Mouse (Mus musculus) small intestine, adult 2 months (tissue): Measurements from ENCODE around the gene Anks3. TPM values are rescaled to one million over a fixed set of nuclear protein-coding genes. Genes with fewer than 3 reads are reported as not detected.
A peak's percentile ranks its signal among the peaks of the same experiment; 100 is the strongest.

ENCODE experiments used
- H3K27ac ChIP-seq: fragments of 200-500 bp; 2 replicates; pipeline ENCODE4 v1.5.1; 2012; ENCODE audit warnings: low read depth, low read length, control low read depth, inconsistent platforms; ENCODE audit not compliant: insufficient read depth
- H3K27me3 ChIP-seq: fragments of 200-500 bp; 2 replicates; pipeline ENCODE4 v1.6.1; 2012; ENCODE audit warnings: mild to moderate bottlenecking, moderate library complexity, low read length, inconsistent platforms; ENCODE audit not compliant: control insufficient read depth, insufficient read depth
- H3K36me3 ChIP-seq: fragments of 200-500 bp; 2 replicates; pipeline ENCODE4 v1.6.1; 2012; ENCODE audit warnings: mild to moderate bottlenecking, low read length, control low read depth, inconsistent platforms; ENCODE audit not compliant: control insufficient read depth, insufficient read depth
- H3K4me1 ChIP-seq: fragments of 200-500 bp; 2 replicates; pipeline ENCODE4 v1.6.1; 2012; ENCODE audit warnings: low read length, inconsistent platforms, mixed read lengths; ENCODE audit not compliant: control insufficient read depth, insufficient read depth, insufficient read length
- H3K4me3 ChIP-seq: fragments of 200-500 bp; 2 replicates; pipeline ENCODE4 v1.5.1; 2012; ENCODE audit warnings: low read depth, mild to moderate bottlenecking, control low read depth, inconsistent platforms, low read length, moderate library complexity
- CTCF ChIP-seq: fragments of 200-500 bp; IDR thresholded peaks from 2 replicates; pipeline ENCODE4 v1.5.1; 2012; ENCODE audit warnings: low read depth, mild to moderate bottlenecking, control low read depth, inconsistent platforms, low read length, moderate library complexity, mixed read lengths; ENCODE audit not compliant: insufficient replicate concordance, insufficient read length; ENCODE audit errors: extremely low read depth
- POLR2A ChIP-seq: fragments of 200-500 bp; IDR thresholded peaks from 2 replicates; pipeline ENCODE4 v1.6.1; 2012; ENCODE audit warnings: low read depth, mild to moderate bottlenecking, control low read depth, inconsistent platforms, low read length, moderate library complexity
- WGBS: fragments of 180-500 bp; shearing (Covaris S2); methylation state at CpG from one replicate; pipeline ENCODE4 v1.1.7; 2018; 5-methylcytosine and 5-hydroxymethylcytosine counted together
- polyA plus RNA-seq: library from polyadenylated mRNA; depleted of rRNA; stranded (reverse); fragments of >200 nt; gene quantifications from 2 replicates; pipeline ENCODE4 v1.2.3, GENCODE M21; 2012

Anks3 gene
- polyA plus RNA-seq, 1 experiment: 34.8 TPM

DNA sequence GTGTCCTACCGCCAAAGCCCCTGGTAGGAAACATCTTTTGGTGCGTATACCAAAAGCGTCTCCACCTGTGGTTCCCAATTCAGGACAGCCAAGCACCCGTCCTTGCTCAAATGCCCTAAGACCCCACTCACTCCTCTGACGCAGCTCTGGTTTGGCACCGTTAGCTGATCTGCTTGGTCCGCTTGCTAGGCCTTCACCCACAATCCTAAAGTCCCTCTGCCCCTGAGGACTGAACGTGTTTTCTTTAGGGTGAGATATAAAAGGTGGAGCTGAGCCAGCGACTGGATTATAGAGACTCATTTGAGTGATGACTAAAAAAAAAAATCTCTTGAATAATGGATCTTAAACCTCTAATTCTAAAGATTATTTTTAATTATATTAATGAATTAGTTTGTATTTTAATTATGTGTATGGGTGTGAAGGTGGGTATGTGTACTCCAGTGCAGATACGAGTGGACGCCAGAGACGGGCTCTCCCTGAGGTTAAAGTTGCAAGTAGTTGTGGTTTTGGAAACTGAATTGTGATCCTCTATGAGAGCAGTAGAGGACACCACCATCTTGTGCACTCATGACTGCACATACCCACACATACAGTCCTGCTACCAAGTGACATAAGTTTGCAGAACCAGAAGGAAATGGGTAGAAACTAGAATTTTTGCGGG is 856 bp upstream of the Anks3 start:
- TF ChIP-seq POLR2A (no peak), CTCF (no peak)
- Histone ChIP-seq H3K4me1 (peaks cover 13% of the 10 kb centered on the region; the same call in 1 of the 2 replicates), H3K27me3 (no peaks in the 10 kb centered on the region), H3K36me3 (no peaks in the 10 kb centered on the region; the same call in 1 of the 2 replicates), H3K4me3 (peak overlapping the region; percentile 72), H3K27ac (no peak overlapping the region)
- 11% methylated on average over 13 of the region's 13 CpGs for WGBS

DNA sequence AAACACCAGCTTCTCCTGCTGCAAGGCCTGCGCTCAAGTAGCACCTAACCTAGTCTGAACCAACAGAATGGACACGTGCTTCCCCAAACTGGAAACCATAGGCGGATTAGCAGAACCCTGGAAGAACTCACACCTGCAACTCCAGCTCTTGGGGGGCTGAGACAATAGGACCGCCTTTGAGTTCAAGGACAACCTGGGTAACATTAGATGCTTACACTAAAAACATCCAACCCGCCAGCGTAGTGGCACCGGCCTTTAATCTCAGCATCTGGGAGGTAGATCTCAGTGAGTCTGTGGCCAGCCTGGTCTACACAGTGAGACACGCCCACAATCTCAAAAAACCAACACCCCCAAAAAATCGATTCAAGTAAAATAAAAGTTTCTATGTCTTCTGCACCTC is 659 bp downstream of the Anks3 start:
- Histone ChIP-seq H3K27me3 (no peaks in the 10 kb centered on the region), H3K4me3 (peak overlapping the region; percentile 72), H3K4me1 (peaks cover 13% of the 10 kb centered on the region; the same call in 1 of the 2 replicates), H3K36me3 (peaks cover 2% of the 10 kb centered on the region; the same call in 1 of the 2 replicates), H3K27ac (no peak overlapping the region)
- WGBS: 27% methylated on average over 9 of the region's 9 CpGs
- TF ChIP-seq POLR2A: no peak
- no peak for TF ChIP-seq CTCF

DNA sequence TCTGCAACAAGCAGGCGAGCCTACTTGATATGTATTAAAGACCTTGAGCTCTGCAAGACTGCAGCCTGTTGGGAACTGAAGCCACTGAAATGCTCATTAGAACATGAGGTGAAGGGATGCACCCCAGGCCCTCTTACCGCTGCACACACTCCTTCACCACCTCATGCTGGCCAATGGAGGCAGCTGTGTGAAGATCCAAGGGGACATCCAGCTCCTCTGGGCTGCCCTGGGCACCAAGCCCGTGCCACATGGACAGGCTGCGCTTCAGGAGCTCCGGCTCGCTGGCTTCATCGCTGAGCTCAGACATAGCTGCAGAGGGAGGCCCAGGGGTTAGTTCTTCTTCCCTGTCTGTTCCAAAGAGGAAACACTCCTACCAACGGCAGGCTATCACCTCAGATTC is 3.7 kb downstream of the Anks3 start:
- no peak overlapping the region for H3K27ac ChIP-seq
- no peak for TF ChIP-seq CTCF
- no peak for TF ChIP-seq POLR2A
- WGBS: 79% methylated on average over 8 of the region's 8 CpGs
- peaks cover 20% of the 10 kb centered on the region for H3K36me3 ChIP-seq
- peaks cover 13% of the 10 kb centered on the region; the same call in 1 of the 2 replicates for H3K4me1 ChIP-seq
- H3K4me3 ChIP-seq: no peak overlapping the region
- no peaks in the 10 kb centered on the region for H3K27me3 ChIP-seq

DNA sequence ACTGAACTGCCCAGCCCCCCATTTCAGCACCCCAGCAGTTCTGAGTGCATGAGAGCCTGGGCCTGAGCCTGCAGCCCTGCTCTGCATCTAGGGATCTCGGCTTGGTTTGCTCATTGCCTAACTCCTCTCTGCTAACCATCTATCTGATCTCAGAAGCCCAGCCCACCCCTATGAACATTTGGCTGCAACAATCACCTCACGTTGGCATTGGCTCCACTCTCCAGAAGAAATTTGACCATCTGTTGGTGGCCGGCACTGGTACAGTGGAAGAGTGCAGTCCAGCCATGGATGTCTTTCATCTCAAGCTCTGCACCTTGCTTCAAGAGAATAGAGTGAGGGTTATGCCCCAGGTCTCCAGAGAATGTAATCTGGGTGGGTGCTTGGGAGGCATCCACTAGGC is 6.6 kb downstream of the Anks3 start:
- Histone ChIP-seq H3K27ac (no peak overlapping the region), H3K4me3 (no peak overlapping the region), H3K4me1 (peaks cover 4% of the 10 kb centered on the region; the same call in 1 of the 2 replicates), H3K36me3 (peaks cover 44% of the 10 kb centered on the region), H3K27me3 (no peaks in the 10 kb centered on the region)
- WGBS: 88% methylated on average over 3 of the region's 3 CpGs
- no peak for TF ChIP-seq CTCF
- no peak for TF ChIP-seq POLR2A

DNA sequence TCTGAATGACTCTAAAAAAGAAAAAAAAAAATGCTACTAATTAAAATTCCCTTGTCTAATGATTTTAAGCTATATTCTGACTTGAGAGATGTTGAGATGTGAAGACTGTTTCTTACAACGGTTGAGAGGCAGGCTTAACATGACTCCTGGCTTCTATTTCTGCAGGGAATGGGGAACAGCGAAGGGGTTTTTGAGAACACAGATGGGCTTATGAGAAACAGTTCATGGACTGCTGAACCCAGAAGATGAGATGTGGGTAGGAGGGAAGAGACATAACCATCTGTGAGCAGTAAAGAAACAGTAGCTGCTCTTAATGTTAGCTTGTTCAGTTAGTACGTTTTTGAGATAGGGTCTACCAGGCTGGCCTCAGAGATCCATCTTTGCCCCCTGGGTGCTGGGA is 7.4 kb downstream of the Anks3 start:
- 89% methylated on average over 3 of the region's 3 CpGs for WGBS
- no peaks in the 10 kb centered on the region for H3K4me1 ChIP-seq
- H3K27me3 ChIP-seq: no peaks in the 10 kb centered on the region
- no peak overlapping the region for H3K27ac ChIP-seq
- no peak overlapping the region for H3K4me3 ChIP-seq
- TF ChIP-seq CTCF: no peak
- TF ChIP-seq POLR2A: no peak
- H3K36me3 ChIP-seq: peaks cover 48% of the 10 kb centered on the region

DNA sequence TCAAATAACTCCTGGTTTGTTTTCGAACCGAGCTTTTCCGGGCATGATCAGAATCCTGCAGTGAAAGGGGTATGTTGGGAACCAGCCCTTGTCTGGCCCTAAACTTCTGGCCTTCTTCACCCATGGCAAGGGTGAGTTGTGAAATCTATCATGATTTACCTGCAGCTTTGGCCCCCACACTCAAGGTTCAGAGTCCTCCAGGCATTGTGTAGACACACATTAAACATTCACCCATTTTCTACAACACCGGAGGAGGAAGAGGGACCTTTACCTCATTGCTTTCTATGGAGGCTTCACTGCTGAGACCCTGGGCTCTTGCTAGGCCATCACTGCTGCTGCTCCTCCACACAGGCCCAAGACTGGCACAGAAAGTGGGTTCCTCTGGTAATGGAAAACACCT is 16.6 kb downstream of the Anks3 start:
- Histone ChIP-seq H3K27me3 (no peaks in the 10 kb centered on the region), H3K4me3 (no peak overlapping the region), H3K4me1 (no peaks in the 10 kb centered on the region), H3K36me3 (peaks cover 59% of the 10 kb centered on the region), H3K27ac (no peak overlapping the region)
- TF ChIP-seq CTCF (no peak), POLR2A (no peak)
- 77% methylated on average over 4 of the region's 4 CpGs for WGBS

DNA sequence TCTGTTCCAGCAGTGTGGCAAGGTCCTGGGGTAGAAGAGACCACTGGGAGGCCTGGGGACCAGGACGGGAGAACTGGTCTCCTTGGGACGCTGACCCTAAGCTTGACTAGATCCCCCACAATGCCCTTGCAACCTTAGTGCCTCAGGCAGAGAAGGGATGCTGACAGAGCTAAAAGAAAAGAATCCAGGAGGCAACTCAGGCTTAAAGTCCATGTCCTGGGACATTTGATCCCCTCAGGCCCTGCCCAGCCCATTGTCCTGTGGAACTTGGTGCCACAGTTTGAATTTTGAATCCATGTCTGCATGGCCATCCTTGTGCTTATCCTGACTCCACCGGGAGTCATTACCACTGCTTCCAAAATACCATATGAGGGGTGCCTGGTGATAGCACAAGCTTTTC is 17.9 kb downstream of the Anks3 start:
- H3K27ac ChIP-seq: no peak overlapping the region
- no peaks in the 10 kb centered on the region for H3K27me3 ChIP-seq
- H3K36me3 ChIP-seq: peaks cover 62% of the 10 kb centered on the region
- WGBS: 89% methylated on average over 3 of the region's 3 CpGs
- no peak for TF ChIP-seq POLR2A
- no peak overlapping the region for H3K4me3 ChIP-seq
- no peaks in the 10 kb centered on the region for H3K4me1 ChIP-seq
